Mouse (Mus musculus) cerebellum, adult 2 months (tissue): ENCODE measurements around the gene Rhbdf2.

Experiments
- CTCF ChIP-seq: fragments of 200-500 bp; IDR thresholded peaks from 2 replicates; pipeline ENCODE4 v1.5.1; 2011; ENCODE audit warnings: low read depth, mild to moderate bottlenecking, control low read depth, low read length, moderate library complexity, borderline replicate concordance; ENCODE audit not compliant: insufficient read depth
- POLR2A ChIP-seq: fragments of 200-500 bp; IDR thresholded peaks from 2 replicates; pipeline ENCODE4 v1.6.1; 2011; ENCODE audit warnings: low read length, control low read depth, borderline replicate concordance; ENCODE audit not compliant: insufficient read depth

DNA sequence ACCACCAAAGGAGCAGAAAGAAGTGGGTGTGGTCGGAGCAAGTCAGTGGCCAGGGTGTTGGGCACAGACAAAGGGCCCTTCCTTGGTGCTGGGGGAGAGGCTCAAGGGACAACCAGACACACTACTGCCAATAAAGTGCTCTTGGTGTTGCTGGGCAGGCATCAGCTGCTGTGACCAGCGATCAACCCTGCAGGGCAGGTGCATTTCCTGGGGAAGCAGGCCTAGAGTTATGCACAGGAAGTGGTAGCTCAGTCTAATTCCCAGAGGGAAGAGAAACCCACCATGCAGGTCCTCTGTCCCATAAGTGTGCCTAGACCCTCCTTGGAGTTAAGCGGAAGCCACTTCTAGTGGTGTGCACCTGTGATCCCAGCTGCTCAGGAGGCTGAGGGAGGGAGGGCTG is 19.1 kb downstream of the Rhbdf2 start:
- TF ChIP-seq CTCF (no peak), POLR2A (no peak)
